Mouse (Mus musculus): ENCODE data around the gene Hoxd4.

Hoxd4 gene

GRCm38 (mm10) chr2:74706393-74706960, 5.3 kb upstream of the Hoxd4 start:
- no peak for DNase-seq (ENCODE audit: low spot score in 2 of 2)

DNA sequence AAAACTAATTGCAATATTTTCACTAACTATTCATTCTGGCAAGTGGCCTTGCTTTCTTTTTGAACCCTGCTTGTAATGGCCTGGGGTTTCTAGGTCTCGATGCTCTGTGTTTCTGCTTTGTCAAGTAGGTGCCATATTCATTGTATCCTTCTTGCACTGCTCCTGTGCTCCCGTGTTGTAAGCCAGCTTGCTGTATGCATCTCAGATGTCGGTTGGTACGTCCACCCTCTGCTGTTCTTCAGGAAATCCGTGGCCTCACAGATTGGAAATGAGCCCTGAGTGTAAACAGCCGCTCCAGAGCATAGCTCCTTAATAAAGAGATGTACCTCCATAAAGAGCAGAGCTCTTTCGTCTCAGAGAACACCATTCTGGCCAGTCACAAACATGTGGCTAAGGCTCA, 4.1 kb upstream of the Hoxd4 start:
- DNase-seq (ENCODE audit: low spot score in 2 of 2) = no peak

GRCm38 (mm10) chr2:74708676-74709075, 3.1 kb upstream of the Hoxd4 start:
- DNase-seq (ENCODE audit: low spot score in 2 of 2) = no peak

- no peak for DNase-seq (ENCODE audit: low spot score in 2 of 2)
Observed at GRCm38 (mm10) chr2:74709465-74710419, 2.0 kb upstream of the Hoxd4 start.

GRCm38 (mm10) chr2:74710929-74711543, 693 bp upstream of the Hoxd4 start:
- DNase-seq (ENCODE audit: low spot score in 2 of 2) = no peak

GRCm38 (mm10) chr2:74713239-74714150, 1.8 kb downstream of the Hoxd4 start:
- DNase-seq (ENCODE audit: low spot score in 2 of 2) = no peak

- no peak for DNase-seq (ENCODE audit: low spot score in 2 of 2)
Observed at GRCm38 (mm10) chr2:74714156-74714789, 2.5 kb downstream of the Hoxd4 start.

DNA sequence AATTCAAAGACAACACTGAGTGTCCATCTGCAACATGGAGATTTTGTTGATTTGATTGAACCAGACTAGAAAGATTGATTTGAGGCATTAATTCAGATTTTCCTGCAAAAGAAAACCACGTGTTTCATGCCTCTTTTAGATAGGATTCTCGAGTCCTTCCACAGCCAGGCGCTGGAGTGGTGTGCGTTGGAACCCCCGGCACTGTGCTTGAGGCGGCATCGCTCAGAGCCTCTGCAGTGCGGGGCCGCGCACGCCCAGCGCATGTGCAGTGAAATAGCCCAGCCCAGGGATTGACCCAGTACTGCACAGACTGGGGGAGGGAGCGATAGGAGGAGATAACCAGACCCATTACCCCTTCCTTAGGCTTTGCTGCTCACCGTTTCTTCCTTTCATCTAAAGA, 3.2 kb downstream of the Hoxd4 start:
- DNase-seq (ENCODE audit: low spot score in 2 of 2) = no peak

DNA sequence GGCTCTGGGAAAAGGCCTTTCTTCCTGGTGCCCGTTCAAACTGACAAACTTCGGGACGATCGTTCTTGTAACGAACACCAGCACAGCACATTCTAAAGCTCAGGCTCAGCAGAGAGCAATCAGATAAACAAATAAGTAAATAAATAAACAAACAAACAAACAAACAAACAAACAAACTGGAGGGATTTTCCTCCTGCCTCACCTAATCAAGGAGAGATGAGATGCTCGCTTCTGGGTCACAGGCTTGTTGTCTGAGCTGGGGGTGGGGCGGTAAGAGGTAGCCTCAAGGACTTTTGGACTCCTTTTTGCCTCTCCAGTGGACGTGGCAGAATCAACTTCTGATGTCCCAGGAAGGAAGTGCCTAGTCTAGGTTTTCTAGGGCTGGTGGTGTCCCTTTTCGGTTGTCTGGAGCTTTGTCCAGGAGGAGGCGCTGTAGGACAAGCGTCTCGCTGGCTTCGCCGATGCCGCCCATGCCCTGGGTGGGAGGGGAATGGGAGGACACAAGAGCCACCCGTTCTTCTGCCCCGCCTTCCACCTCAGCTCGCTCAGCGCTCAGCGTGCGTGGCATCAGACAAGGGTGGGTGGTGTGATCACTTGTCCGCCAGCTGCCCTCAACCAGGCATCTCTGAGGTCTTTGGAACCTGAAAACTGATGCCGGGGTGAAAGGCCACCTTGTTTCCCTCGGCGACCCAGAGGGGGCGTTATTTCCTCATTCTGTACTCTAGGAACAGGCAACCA, 3.9 kb downstream of the Hoxd4 start:
- DNase-seq (ENCODE audit: low spot score in 2 of 2) = peak in 1 of 2 experiments; percentile 69

GRCm38 (mm10) chr2:74720384-74720783, 8.7 kb downstream of the Hoxd4 start:
- DNase-seq (ENCODE audit: low spot score in 2 of 2) = no peak

- DNase-seq (ENCODE audit: low spot score in 2 of 2) = no peak
Observed at GRCm38 (mm10) chr2:74720955-74721491, 9.3 kb downstream of the Hoxd4 start.

GRCm38 (mm10) chr2:74721882-74722281, 10.2 kb downstream of the Hoxd4 start:
- DNase-seq (ENCODE audit: low spot score in 2 of 2) = no peak

DNA sequence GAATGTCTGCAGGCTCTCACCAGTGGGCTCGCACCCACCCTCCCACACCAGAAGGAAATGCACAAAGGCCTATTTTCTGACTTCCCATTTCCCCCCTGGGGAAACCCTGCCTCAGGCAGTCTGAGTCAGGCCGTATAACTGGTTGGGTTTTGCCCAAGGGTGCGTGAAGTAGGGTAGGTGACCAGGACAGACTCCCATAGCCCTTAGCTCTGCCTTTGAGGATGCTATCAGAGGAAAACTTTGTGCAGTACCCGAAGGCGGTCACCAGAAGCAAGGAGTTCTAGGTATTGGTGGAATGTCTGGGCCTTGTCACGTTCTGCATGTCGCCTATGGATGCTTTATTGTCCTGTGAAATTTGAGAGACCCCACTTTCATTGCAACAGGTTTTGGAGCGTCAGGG, 11.2 kb downstream of the Hoxd4 start:
- no peak for DNase-seq (ENCODE audit: low spot score in 2 of 2)

DNA sequence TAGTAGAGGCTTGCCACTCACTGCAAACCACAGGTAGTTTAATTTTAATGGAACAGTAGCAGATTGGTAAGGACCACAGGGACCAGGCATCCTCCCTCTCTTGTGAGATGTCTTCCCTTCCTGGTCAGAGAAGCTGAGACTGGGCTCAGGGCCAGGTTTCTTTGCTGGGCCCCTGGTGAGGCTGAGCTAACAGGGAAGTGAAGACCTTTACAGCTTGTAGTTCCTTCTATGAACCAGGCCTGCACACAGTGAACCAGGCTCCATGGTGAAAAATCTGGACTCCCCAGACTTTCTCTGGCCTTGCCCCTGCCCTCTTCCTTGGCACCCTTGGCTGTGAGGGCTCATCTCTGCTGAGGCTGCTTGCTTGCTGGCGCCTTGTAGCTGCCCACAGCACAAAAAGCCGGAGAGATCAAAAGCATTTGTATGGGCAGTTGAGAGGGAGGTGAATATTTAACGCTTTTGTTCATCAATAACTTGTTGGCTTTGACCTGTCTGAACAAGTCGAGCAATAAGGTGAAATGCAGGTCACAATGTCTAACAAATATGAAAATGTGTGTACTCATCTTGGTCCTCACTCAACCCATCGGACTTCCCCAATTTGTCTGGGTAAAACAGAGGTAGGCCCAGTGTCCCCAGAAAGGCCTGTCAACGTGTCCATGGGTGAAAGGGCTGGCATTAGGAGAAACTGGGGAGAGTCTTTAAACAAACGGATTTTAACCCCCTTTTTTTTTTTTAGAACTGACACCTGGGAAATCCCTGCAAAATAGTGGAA, 12.7 kb downstream of the Hoxd4 start:
- DNase-seq (ENCODE audit: low spot score in 2 of 2) = no peak

DNA sequence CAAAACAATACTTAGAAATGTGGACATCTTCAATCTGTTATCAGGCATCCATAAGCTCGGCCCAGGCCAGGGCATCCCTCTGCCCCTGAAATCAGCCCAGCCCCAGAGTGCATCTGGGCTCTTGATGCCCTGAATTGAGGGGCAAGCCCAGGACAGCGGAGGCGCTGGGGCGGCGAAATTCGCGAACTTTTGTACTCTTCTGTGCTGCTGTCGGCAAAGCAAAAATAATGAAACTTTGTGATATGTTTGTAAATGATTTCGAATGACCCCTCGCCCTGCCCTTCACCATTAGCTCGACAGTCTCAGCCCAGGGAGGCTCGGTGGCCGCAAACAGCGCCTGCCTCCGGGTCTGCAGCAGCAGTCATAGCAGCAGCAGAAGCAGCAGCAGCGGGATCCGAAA, 13.4 kb downstream of the Hoxd4 start:
- DNase-seq (ENCODE audit: low spot score in 2 of 2) = no peak

DNA sequence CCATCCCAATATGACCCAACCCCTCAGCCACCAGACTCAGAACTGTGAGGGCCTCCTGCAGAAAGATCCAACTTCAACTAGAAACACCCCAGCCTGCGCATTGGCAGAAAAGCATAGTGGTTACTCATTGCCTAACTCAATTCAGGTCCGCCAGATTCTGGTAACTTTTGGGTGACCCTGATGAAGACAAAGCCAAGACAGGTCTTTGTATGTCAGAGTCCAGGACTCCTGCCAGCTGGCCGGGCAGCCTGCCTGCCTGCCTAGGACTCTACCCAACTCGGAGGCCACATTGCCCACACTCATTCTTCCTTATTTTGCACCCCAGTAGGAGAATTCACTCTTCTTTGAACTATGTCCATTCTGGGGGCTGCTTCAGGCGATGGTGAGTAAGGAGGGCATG, 14.8 kb downstream of the Hoxd4 start, which contains the start of gene Gm28230:
Gene Gm28230, plus strand, starts transcription at position 178 of the 400 bp plus-strand sequence.
- DNase-seq (ENCODE audit: low spot score in 2 of 2) = no peak

- DNase-seq (ENCODE audit: low spot score in 2 of 2) = no peak
Observed at GRCm38 (mm10) chr2:74726973-74727639, 15.4 kb downstream of the Hoxd4 start.

GRCm38 (mm10) chr2:74727640-74728302, 16.0 kb downstream of the Hoxd4 start:
- DNase-seq (ENCODE audit: low spot score in 2 of 2) = no peak

Data from left cerebral cortex, adult 9 months (tissue).